Mouse (Mus musculus) kidney, embryonic 16.5 days (tissue): ENCODE measurements at regions not wholly inside any gene's neighbourhood (a gene's known extent, or its start where the extent isn't known, plus 50 kb on each side); places are given as distances from the start of the nearest gene placed in this dataset.
A peak's percentile ranks its signal among the peaks of the same experiment; 100 is the strongest.

Experiments
- ATAC-seq: fragments of 200-750 bp; cut with Nextera tagmentation; 2 replicates; pipeline ENCODE4 v1.8.0; 2017; ENCODE audit warnings: moderate TSS enrichment; ENCODE audit not compliant: low FRiP score, low TSS enrichment
- H3K27ac ChIP-seq: fragments of 300-500 bp; sonication (generic); 2 replicates; pipeline ENCODE4 v1.5.1; 2014; ENCODE audit warnings: low read length
- H3K27me3 ChIP-seq: fragments of 300-500 bp; sonication (generic); 2 replicates; pipeline ENCODE4 v1.6.1; 2014; ENCODE audit warnings: low read length, control low read depth, mixed read lengths; ENCODE audit not compliant: insufficient read depth
- H3K36me3 ChIP-seq: fragments of 300-500 bp; sonication (generic); 2 replicates; pipeline ENCODE4 v1.6.1; 2014; ENCODE audit warnings: low read length, control low read depth, mixed read lengths; ENCODE audit not compliant: insufficient read depth
- H3K4me1 ChIP-seq: fragments of 300-500 bp; sonication (generic); 2 replicates; pipeline ENCODE4 v1.6.1; 2014; ENCODE audit warnings: low read length, control low read depth, mixed read lengths; ENCODE audit not compliant: insufficient read depth
- H3K4me2 ChIP-seq: fragments of 300-500 bp; sonication (generic); replicated peaks from 2 replicates; pipeline ENCODE4 v1.6.1; 2014; ENCODE audit warnings: low read depth, low read length
- H3K4me3 ChIP-seq: fragments of 300-500 bp; sonication (generic); 2 replicates; pipeline ENCODE4 v1.5.1; 2014; ENCODE audit warnings: mild to moderate bottlenecking, low read length
- H3K9ac ChIP-seq: fragments of 300-500 bp; sonication (generic); replicated peaks from 2 replicates; pipeline ENCODE4 v1.6.1; 2014; ENCODE audit warnings: low read length
- H3K9me3 ChIP-seq: fragments of 300-500 bp; sonication (generic); 2 replicates; pipeline ENCODE4 v1.6.1; 2016; ENCODE audit warnings: low read length, control low read depth
- WGBS: fragments of 180-500 bp; shearing (Covaris S2); extraction: QIAGEN DNeasy Blood & Tissue Kit; methylation state at CpG from one replicate; pipeline ENCODE4 v1.1.7; 2014; 5-methylcytosine and 5-hydroxymethylcytosine counted together

DNA sequence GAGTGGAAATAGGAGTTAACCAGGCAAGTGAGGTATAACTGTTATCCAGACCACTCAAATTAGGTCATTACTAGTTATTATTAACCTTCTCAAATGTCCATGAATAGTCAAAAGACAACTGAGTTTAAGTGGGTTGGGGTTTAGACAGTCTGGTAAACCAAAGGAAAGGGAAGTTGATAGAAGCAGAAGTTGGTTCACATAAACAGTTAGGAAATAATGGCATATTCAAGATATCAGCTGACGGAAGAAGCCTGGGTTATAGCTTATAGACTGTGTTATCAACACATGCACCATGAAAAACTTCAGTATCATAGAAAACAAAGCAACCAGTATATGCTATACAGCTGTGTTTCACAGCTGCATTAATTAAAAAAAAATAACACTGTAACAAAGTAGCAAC, 1291.5 kb downstream of the Diaph3 start:
- ATAC-seq, result no peak
- Histone ChIP-seq H3K27me3 (no peaks in the 10 kb centered on the region), H3K4me2 (no peak overlapping the region)

GRCm38 (mm10) chr14:85835494-85835893, 1305.5 kb downstream of the Diaph3 start:
- no peaks in the 10 kb centered on the region for H3K36me3 ChIP-seq
- no peak overlapping the region for H3K4me3 ChIP-seq
- no peaks in the 10 kb centered on the region for H3K9me3 ChIP-seq
- H3K27me3 ChIP-seq, result no peaks in the 10 kb centered on the region
- ATAC-seq, result no peak
- no peak overlapping the region for H3K27ac ChIP-seq
- no peak overlapping the region for H3K9ac ChIP-seq
- 76% methylated on average over 2 of the region's 2 CpGs for WGBS
- no peak overlapping the region for H3K4me2 ChIP-seq
- no peaks in the 10 kb centered on the region for H3K4me1 ChIP-seq

More for the DNA sequence above, 1291.5 kb downstream of the Diaph3 start:
- Histone ChIP-seq H3K4me1 (no peaks in the 10 kb centered on the region), H3K9ac (no peak overlapping the region), H3K4me3 (no peak overlapping the region), H3K27ac (no peak overlapping the region), H3K36me3 (no peaks in the 10 kb centered on the region), H3K9me3 (no peaks in the 10 kb centered on the region)
- WGBS, result 100% methylated on average over 1 of the region's 1 CpGs

- Histone ChIP-seq H3K4me1 (no peaks in the 10 kb centered on the region), H3K9me3 (no peaks in the 10 kb centered on the region), H3K4me2 (no peak overlapping the region), H3K9ac (no peak overlapping the region), H3K36me3 (no peaks in the 10 kb centered on the region), H3K27ac (no peak overlapping the region), H3K27me3 (no peaks in the 10 kb centered on the region), H3K4me3 (no peak overlapping the region)
- no peak for ATAC-seq
- 5% methylated on average over 2 of the region's 2 CpGs for WGBS
Measured at GRCm38 (mm10) chr14:85814920-85815319, 1326.1 kb downstream of the Diaph3 start.

DNA sequence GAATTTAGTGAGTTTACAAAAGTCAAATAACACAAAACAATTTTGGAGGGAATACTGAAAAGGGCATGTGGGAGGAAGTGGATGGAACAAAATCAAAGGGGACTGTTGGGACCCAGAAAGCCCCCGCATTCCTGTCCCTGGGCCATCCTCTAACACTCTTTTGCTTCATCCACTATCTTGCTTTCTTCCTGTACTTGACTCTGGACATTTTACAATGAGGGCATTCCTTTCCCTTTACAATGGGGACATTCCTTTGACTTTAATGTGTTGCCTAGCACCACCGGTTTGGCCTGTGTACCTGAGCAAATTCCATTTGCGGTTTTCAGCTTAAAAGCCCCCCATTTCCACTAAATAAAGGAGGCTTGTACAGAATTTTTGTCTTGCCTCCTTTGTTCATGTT, 1341.0 kb downstream of the Pcdh17 start:
- H3K4me2 ChIP-seq, result no peak overlapping the region
- H3K9me3 ChIP-seq, result no peaks in the 10 kb centered on the region
- no peaks in the 10 kb centered on the region for H3K36me3 ChIP-seq
- H3K4me1 ChIP-seq, result no peaks in the 10 kb centered on the region
- H3K4me3 ChIP-seq, result no peak overlapping the region
- no peak overlapping the region for H3K9ac ChIP-seq
- ATAC-seq, result no peak
- WGBS, result 85% methylated on average over 3 of the region's 3 CpGs
- H3K27me3 ChIP-seq, result no peaks in the 10 kb centered on the region
- no peak overlapping the region for H3K27ac ChIP-seq

GRCm38 (mm10) chr14:85770636-85771035, 1327.3 kb downstream of the Pcdh17 start:
- no peaks in the 10 kb centered on the region for H3K4me1 ChIP-seq
- ATAC-seq, result peak; percentile 57
- no peaks in the 10 kb centered on the region for H3K36me3 ChIP-seq
- 62% methylated on average over 4 of the region's 4 CpGs for WGBS
- no peaks in the 10 kb centered on the region for H3K27me3 ChIP-seq
- no peaks in the 10 kb centered on the region for H3K9me3 ChIP-seq
- no peak overlapping the region for H3K4me2 ChIP-seq
- H3K4me3 ChIP-seq, result no peak overlapping the region
- no peak overlapping the region for H3K27ac ChIP-seq
- H3K9ac ChIP-seq, result no peak overlapping the region

GRCm38 (mm10) chr14:85768301-85768700, 1324.9 kb downstream of the Pcdh17 start:
- Histone ChIP-seq H3K4me2 (no peak overlapping the region), H3K9me3 (no peaks in the 10 kb centered on the region), H3K27ac (no peak overlapping the region), H3K4me3 (no peak overlapping the region), H3K36me3 (no peaks in the 10 kb centered on the region), H3K4me1 (no peaks in the 10 kb centered on the region), H3K9ac (no peak overlapping the region), H3K27me3 (no peaks in the 10 kb centered on the region)
- no peak for ATAC-seq
- 68% methylated on average over 5 of the region's 5 CpGs for WGBS

- no peaks in the 10 kb centered on the region for H3K4me1 ChIP-seq
- H3K27ac ChIP-seq, result no peak overlapping the region
- no peak overlapping the region for H3K4me3 ChIP-seq
- H3K27me3 ChIP-seq, result no peaks in the 10 kb centered on the region
- no peak overlapping the region for H3K9ac ChIP-seq
- ATAC-seq, result no peak
- H3K9me3 ChIP-seq, result no peaks in the 10 kb centered on the region
- WGBS, result 93% methylated on average over 1 of the region's 1 CpGs
- H3K36me3 ChIP-seq, result no peaks in the 10 kb centered on the region
- no peak overlapping the region for H3K4me2 ChIP-seq
Measured at GRCm38 (mm10) chr14:85757343-85757742, 1314.0 kb downstream of the Pcdh17 start.

- H3K9ac ChIP-seq, result no peak overlapping the region
- no peaks in the 10 kb centered on the region for H3K4me1 ChIP-seq
- no peaks in the 10 kb centered on the region for H3K27me3 ChIP-seq
- H3K4me3 ChIP-seq, result no peak overlapping the region
- H3K4me2 ChIP-seq, result no peak overlapping the region
- no peaks in the 10 kb centered on the region for H3K36me3 ChIP-seq
- H3K9me3 ChIP-seq, result no peaks in the 10 kb centered on the region
- no peak for ATAC-seq
- 61% methylated on average over 4 of the region's 4 CpGs for WGBS
- no peak overlapping the region for H3K27ac ChIP-seq
Measured at GRCm38 (mm10) chr14:85738567-85738966, 1295.2 kb downstream of the Pcdh17 start.
